Mouse (Mus musculus): ENCODE results near the gene Znrf4. TPM values are rescaled to one million over a fixed set of nuclear protein-coding genes. Genes with fewer than 3 reads are reported as not detected.

The Znrf4 gene
- polyA plus RNA-seq, 2 experiments, result not detected

DNA sequence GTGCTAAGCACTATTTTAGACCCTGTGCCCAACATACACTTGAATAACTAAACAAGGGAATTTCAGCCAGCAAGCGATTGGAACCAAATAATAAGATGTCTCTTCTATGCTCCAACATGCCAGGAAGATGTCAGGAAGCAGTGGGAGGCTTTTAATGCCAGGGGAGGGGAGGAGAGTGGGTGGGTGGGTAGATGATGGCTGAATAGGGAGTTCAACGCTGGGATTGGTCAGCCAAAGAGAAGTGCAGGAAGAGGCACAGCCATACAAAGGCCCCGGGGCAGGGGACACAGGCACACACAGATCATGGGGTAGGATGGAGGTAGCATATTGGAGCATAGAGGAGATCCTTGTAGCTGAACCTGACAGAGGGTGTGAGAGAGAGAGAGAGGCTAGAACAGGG, 24.6 kb upstream of the Znrf4 start:
- no peak overlapping the region for H3K4me3 ChIP-seq (ENCODE audit: insufficient read depth in 1 of 2, low read depth in 2 of 2, low read length in 2 of 2)
- no peaks in the 10 kb centered on the region for H3K9me3 ChIP-seq (ENCODE audit: control insufficient read depth, low read length)
- H3K4me2 ChIP-seq (ENCODE audit: low read depth), result no peak overlapping the region
- DNase-seq (ENCODE audit: low read depth in 3 of 3, low spot score in 3 of 3) (no peak), ATAC-seq (ENCODE audit: insufficient read depth) (no peak)
- no peaks in the 10 kb centered on the region for H3K27me3 ChIP-seq (ENCODE audit: control insufficient read depth, insufficient read depth, low read length)
- no peak for TF ChIP-seq CTCF (IDR thresholded peaks at IDR 0.05; ENCODE audit: low read depth)
- no peak for TF ChIP-seq EP300 (IDR thresholded peaks at IDR 0.05; ENCODE audit: low read depth)
- H3K9ac ChIP-seq (replicated peaks), result no peak overlapping the region
- H3K27ac ChIP-seq, result no peak overlapping the region
- no peaks in the 10 kb centered on the region for H3K36me3 ChIP-seq (replicated peaks; ENCODE audit: control insufficient read depth, insufficient read depth, low read depth)
- no peaks in the 10 kb centered on the region for H3K4me1 ChIP-seq (replicated peaks; ENCODE audit: control insufficient read depth in 2 of 2, insufficient read depth in 2 of 2, low read length in 1 of 2)
- WGBS (ENCODE audit: insufficient replicate concordance), result 55% methylated on average over 3 of the region's 3 CpGs

DNA sequence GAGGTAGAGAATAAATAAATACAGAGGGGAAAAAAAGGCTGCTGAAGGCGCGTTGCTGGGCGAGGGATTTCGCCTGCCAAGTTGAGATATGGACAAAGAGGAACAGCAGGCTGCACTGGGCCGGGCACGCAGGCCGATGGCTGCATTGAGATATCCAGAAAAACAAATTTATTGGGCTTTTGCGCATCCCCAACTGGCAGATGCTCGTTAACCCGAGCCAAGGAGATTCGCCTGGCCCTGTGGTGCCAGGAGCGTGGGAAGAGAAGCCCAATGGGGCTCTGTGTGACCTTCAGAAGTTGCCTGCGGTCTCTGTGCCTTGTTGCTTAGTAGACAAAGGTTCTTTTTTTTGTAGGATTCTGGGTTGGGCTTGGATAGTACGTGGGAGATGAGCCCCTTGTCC, 24.0 kb upstream of the Znrf4 start:
- Histone ChIP-seq H3K4me1 (replicated peaks; ENCODE audit: control insufficient read depth in 2 of 2, insufficient read depth in 2 of 2, low read length in 1 of 2) (no peaks in the 10 kb centered on the region), H3K27me3 (ENCODE audit: control insufficient read depth, insufficient read depth, low read length) (no peaks in the 10 kb centered on the region), H3K4me2 (ENCODE audit: low read depth) (no peak overlapping the region), H3K36me3 (replicated peaks; ENCODE audit: control insufficient read depth, insufficient read depth, low read depth) (no peaks in the 10 kb centered on the region), H3K9ac (replicated peaks) (no peak overlapping the region), H3K27ac (no peak overlapping the region), H3K9me3 (ENCODE audit: control insufficient read depth, low read length) (no peaks in the 10 kb centered on the region), H3K4me3 (ENCODE audit: insufficient read depth in 1 of 2, low read depth in 2 of 2, low read length in 2 of 2) (no peak overlapping the region)
- ATAC-seq (ENCODE audit: insufficient read depth), result no peak
- DNase-seq (ENCODE audit: low read depth in 3 of 3, low spot score in 3 of 3), result no peak
- WGBS (ENCODE audit: insufficient replicate concordance), result 45% methylated on average over 14 of the region's 14 CpGs
- TF ChIP-seq CTCF (IDR thresholded peaks at IDR 0.05; ENCODE audit: low read depth) (no peak), EP300 (IDR thresholded peaks at IDR 0.05; ENCODE audit: low read depth) (no peak)

DNA sequence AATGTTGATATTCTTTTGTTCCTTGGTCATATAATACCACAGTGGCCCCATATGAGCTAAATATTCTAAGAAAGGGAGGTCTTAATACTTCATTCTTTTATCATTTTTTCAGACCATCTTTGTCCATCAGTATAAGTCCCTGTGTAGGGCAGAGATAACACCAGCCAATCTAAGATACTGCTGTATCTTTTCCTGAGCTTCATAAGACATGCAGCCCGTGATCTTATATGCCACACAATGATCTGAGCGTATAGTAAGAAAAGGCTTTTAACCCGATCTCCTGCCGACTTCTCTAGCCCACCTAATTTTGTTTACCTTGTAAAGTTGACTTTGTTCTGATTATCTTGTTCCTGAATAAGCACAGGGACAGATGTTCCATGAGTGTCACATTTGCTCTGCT, 12.7 kb upstream of the Znrf4 start:
- WGBS (ENCODE audit: insufficient replicate concordance), result 37% methylated on average over 4 of the region's 4 CpGs
- no peak overlapping the region for H3K4me3 ChIP-seq (ENCODE audit: insufficient read depth in 1 of 2, low read depth in 2 of 2, low read length in 2 of 2)
- no peaks in the 10 kb centered on the region for H3K27me3 ChIP-seq (ENCODE audit: control insufficient read depth, insufficient read depth, low read length)
- no peak for DNase-seq (ENCODE audit: low read depth in 3 of 3, low spot score in 3 of 3)
- H3K9ac ChIP-seq (replicated peaks), result no peak overlapping the region
- H3K27ac ChIP-seq, result no peak overlapping the region
- no peaks in the 10 kb centered on the region for H3K4me1 ChIP-seq (replicated peaks; ENCODE audit: control insufficient read depth in 2 of 2, insufficient read depth in 2 of 2, low read length in 1 of 2)
- no peak for ATAC-seq (ENCODE audit: insufficient read depth)
- TF ChIP-seq EP300 (IDR thresholded peaks at IDR 0.05; ENCODE audit: low read depth) (no peak), CTCF (IDR thresholded peaks at IDR 0.05; ENCODE audit: low read depth) (no peak)
- no peaks in the 10 kb centered on the region for H3K9me3 ChIP-seq (ENCODE audit: control insufficient read depth, low read length)
- no peaks in the 10 kb centered on the region for H3K36me3 ChIP-seq (replicated peaks; ENCODE audit: control insufficient read depth, insufficient read depth, low read depth)
- no peak overlapping the region for H3K4me2 ChIP-seq (ENCODE audit: low read depth)

DNA sequence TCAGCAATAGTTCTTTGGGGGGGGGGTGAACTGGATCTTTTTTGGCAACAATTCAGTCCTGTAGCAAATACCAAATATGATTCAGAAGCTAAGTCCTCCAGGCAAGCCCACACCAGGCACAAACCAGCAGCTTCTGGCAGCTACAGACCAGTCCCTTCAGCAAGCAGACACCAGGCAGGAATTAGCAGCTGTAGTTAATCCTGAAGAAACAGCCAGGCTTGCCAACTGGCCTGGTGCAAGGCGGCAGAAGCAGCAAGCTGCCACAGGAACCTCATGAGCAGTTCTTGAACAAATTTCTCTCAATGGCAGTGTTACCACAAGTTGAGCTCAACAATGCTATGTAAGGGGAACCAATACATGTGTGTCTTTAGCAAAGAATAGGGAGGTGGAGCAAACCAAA, 10.5 kb upstream of the Znrf4 start:
- no peak overlapping the region for H3K27ac ChIP-seq
- no peak for ATAC-seq (ENCODE audit: insufficient read depth)

DNA sequence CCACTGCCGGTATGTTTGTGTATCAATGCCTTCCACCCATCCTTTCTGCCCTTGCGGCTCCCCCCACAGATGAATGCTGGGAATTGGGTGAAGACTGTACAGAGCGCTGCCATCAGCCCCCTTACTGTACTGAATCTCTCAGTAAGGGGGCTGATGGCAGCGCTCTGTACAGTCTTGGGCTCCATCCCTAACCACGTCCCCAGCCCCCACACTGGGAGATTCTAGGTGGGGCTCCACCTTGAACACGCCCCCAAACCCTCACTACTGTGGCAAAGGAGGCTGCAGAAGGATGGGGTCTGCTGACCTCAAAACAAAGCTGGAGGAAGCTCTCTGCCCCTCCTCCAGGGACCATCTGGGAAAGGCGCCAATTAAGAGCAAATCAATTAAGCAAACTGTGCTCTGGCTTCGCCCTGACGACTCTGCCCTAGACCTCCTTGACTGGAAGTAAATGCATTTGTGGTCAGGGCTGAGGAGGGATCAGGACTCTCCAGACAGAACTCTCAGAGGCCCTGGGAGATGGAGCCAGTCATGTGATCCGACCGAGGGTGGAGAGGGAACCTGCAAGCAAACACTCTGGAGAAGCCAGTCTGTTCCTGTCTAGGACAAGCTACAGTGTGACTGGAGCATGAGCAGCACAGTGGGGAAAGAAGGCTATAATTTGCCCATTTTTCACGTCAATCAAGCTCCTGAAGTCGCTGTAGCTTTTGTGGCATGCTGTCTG, 3.6 kb upstream of the Znrf4 start:
- Histone ChIP-seq H3K4me2 (ENCODE audit: low read depth) (no peak overlapping the region), H3K27ac (no peak overlapping the region), H3K4me1 (replicated peaks; ENCODE audit: control insufficient read depth in 2 of 2, insufficient read depth in 2 of 2, low read length in 1 of 2) (no peaks in the 10 kb centered on the region), H3K9ac (replicated peaks) (no peak overlapping the region), H3K4me3 (ENCODE audit: insufficient read depth in 1 of 2, low read depth in 2 of 2, low read length in 2 of 2) (no peak overlapping the region), H3K9me3 (ENCODE audit: control insufficient read depth, low read length) (no peaks in the 10 kb centered on the region), H3K36me3 (replicated peaks; ENCODE audit: control insufficient read depth, insufficient read depth, low read depth) (no peaks in the 10 kb centered on the region), H3K27me3 (ENCODE audit: control insufficient read depth, insufficient read depth, low read length) (peaks cover 37% of the 10 kb centered on the region)
- TF ChIP-seq EP300 (IDR thresholded peaks at IDR 0.05; ENCODE audit: low read depth) (no peak), CTCF (IDR thresholded peaks at IDR 0.05; ENCODE audit: low read depth) (no peak)
- ATAC-seq (ENCODE audit: insufficient read depth) (no peak), DNase-seq (ENCODE audit: low read depth in 3 of 3, low spot score in 3 of 3) (no peak)
- WGBS (ENCODE audit: insufficient replicate concordance), result 16% methylated on average over 13 of the region's 13 CpGs

More for the DNA sequence above, 10.5 kb upstream of the Znrf4 start:
- Histone ChIP-seq H3K4me1 (replicated peaks; ENCODE audit: control insufficient read depth in 2 of 2, insufficient read depth in 2 of 2, low read length in 1 of 2) (no peaks in the 10 kb centered on the region), H3K9me3 (ENCODE audit: control insufficient read depth, low read length) (no peaks in the 10 kb centered on the region), H3K4me3 (ENCODE audit: insufficient read depth in 1 of 2, low read depth in 2 of 2, low read length in 2 of 2) (no peak overlapping the region), H3K36me3 (replicated peaks; ENCODE audit: control insufficient read depth, insufficient read depth, low read depth) (no peaks in the 10 kb centered on the region), H3K27me3 (ENCODE audit: control insufficient read depth, insufficient read depth, low read length) (no peaks in the 10 kb centered on the region), H3K9ac (replicated peaks) (no peak overlapping the region), H3K4me2 (ENCODE audit: low read depth) (no peak overlapping the region)
- WGBS (ENCODE audit: insufficient replicate concordance), result 42% methylated on average over 1 of the region's 1 CpGs
- TF ChIP-seq CTCF (IDR thresholded peaks at IDR 0.05; ENCODE audit: low read depth), result no peak
- no peak for DNase-seq (ENCODE audit: low read depth in 3 of 3, low spot score in 3 of 3)

All from liver, embryonic 14.5 days (tissue).